Mouse (Mus musculus) regulatory T cell (primary cell): ENCODE measurements around the gene Ap4s1.
"Not testable (repeated sequence)": the region's sequence is repeated elsewhere in the genome, so short reads cannot be mapped to it uniquely, and the experiment has no call there.

Experiments used
- in situ Hi-C: fragments of 300-600 bp; cut with MboI, MseI; formaldehyde crosslinking; loops from one replicate; pipeline ENCODE4 v1.15.1; 2025; ENCODE audit warnings: high pct_unique_total_duplicates

Ap4s1 gene

DNA sequence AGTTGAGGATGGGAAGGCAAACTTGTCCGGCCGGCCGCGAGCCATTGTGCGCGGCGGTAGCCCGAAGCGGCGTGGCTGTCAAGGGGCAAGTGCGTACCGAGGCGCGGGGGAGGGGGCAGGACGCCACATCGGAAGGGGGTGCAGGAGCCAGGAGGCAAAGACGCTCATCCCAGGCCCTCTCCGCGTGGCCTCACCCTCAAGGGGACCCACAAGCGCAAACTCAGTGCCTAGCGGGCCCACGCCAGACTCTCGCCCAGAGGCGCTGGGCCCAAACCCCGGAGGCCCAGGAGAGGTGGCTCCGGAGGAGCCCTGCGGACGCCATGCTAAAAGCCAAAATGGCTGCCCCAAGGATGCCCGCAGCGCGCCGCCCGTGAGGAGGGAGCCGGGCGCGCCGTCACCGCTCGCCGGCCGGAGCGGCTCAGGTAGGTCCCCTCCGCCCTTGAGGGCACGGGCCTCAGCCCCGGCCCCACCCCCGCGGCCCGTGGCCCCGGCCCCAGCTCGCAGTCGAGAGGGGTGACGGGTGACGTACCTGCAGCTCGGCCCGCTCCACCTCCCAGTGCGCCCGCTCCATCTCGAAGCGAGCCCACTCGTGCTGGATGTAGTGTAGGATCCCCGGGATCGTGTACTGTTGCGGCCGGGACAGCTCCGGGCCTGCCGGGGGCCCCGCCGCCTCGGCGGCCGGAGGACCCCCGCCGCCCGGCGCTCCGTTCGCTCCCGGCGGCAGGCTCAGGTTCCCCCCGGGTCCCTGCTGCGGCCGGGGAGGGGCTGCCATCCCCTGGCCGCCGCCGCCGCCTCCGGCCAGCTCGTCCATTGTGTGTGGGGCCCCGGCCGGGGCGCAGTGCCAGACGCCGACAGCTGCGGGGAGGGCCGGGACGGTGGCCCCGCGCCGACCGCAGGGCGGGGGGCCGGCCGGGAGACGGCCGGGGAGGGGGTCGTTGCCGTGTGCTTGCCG, at the start of gene Ap4s1:
Gene Ap4s1 (plus strand): TSS at position 141 of the 952 bp plus-strand sequence.
- in situ Hi-C loops, result no loop called here

DNA sequence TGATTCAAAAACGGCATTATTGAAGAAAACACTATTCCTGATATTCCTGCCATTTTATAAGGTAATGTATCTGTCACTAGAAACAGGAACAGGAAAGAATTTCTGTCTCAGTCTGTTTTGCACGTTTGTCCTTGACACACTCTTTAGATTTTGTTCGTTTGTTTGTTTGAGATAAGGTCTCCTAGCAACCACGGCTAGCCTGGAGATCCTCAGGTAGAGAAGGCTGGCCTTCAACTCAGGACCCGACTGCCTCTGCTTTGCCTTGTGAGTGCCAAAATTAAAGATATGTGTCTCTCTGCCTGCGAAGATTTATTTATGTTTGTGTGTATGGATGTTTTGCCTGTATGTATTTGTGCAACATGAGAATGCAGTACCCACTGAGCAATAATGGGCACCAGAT, 49.0 kb upstream of the Ap4s1 start:
- in situ Hi-C loops, result no loop called here

DNA sequence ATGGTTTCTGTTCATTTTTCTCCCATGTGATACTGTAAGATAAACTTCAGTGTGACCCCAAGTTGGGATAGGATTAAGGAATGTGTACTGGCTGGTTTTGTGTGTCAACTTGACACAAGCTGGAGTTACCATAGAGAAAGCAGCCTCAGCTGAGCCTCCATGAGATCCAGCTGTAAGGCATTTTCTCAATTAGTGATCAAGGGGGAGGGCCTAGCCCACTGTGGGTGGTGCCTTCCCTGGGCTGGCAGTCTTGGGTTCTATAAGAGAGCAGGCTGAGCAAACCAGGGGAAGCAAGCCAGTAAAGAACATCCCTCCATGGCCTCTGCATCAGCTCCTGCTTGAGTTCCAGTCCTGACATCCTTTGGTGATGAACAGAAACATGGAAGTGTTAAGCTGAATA, 41.4 kb upstream of the Ap4s1 start:
- in situ Hi-C loops, result not testable (repeated sequence)

DNA sequence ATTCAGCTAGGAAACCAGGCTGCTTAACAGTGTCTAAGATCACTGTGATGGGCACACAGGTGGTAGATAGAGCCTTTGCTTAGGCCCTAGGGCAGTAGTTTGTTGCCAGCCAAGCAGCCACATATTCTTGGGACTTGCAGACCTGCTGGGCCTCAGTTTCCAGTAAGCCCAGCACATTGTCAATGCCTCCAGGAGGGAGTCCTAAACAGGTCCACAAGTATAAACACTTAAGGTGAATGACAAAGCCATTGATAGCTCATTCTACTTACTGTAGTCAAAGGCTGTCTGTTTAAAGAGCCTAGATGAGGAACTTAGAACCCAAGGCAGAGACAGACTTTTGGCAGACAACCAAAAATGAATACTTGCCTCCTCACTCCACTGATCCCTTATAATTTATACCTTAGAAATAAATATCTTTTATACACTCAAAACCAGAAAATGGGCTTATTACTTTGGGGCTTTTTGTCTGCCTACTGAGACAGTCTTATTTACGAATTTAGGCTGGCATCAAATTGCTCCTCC, 34.8 kb upstream of the Ap4s1 start:
- in situ Hi-C loops, result no loop called here

DNA sequence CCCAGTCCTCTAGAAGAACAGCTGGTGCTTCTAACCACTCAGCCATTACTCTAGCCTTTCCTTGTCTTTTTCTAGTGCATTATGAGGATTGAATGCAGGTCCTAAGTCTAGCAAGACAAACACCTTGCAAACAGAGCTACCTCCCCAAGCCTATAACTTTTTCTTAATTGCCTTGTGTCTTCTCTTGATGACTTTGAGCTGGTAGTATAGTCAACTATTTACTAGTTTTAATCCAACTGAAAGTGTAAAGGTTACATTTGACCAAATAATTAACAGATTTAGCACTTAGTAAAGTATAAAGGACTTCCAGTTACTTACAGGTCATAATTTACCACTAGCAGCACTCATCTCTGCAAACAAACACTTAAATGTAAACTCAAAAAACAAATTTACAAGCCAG, 27.8 kb upstream of the Ap4s1 start:
- in situ Hi-C loops, result no loop called here

DNA sequence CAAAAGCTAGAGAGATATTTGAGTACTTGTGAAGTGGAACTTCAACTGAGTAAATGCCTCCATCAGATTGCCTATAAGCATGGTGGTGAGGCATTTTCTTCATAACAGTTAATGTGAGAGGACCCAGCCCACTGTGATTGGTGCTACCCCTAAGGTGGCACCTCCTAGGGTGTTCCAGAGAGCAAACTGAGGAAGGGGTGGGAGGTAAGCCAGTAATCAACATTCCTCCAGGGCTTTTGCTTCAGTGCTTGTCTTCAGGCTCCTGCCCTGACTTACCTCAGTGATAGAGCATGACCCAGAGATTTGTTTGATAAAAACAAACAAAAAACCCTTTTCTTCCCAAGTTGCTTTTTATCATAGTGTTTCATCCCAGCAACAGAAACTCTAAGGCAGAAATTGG, 26.9 kb upstream of the Ap4s1 start:
- in situ Hi-C loops, result no loop called here

DNA sequence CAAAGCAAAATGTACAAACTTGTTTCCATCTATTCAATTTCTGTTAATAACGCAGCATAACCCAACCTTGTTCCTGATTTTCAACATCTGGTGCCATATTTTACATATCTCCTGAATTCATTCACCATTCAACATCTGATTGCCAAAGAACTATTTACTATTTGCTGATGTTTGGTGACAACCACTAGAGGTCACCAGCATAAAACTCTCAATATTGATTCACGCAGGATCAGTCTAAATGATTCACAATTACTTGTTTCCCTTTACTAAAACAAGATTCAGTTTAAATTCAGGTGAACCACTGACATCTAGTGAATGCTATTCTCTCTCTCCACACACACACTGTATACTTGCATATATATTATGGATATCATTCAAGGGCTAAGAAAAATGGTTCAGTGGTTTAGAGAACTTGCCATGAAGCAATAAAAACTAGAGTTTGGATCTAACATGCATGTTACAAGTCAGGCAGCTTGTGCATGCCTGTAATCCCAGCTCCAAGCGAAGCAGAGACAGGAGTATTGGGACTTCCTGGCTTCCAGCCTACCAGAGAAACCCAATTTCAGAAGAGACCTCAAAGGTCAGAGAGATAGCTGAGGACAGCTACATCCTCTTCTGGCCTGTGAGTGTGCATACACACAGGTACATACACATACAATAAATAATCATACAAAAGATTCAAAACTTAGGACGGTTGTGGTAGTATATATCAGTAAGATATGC, 24.0 kb upstream of the Ap4s1 start:
- in situ Hi-C loops, result loop anchor here (5.0 kb wide), 1 partner anchor 75 kb away; no protein-coding TSS in a partner anchor

DNA sequence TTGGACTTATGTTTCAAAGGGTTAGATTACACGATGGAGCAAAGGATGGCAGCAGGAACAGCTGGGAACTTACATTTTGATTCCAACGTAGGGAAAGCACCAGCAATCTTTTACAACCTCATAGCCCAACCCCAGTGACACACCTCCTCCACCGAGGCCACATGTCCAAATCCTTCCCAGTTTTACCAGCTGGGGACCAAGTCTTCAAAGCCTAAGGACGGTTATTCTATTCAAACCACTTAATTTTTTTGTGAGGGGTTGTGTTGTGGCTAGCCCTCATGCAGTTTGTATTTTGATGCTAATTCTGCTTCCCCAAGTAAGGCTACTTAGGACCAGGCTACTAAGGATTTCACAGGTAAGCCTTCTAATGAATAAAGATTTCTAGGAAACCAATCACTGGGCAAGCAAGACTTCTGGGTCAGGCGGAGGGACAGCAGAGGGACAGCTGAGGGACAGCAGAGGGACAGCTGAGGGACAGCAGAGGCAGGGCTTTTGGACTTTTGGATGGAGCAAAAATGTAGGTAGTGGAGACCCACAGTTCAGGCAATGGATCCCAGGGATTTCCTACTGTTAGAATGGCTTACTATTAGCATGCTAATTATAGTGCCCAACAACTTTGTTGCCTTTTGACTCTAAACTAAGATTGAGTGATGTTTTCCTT, 19.5 kb upstream of the Ap4s1 start:
- in situ Hi-C loops, result no loop called here

DNA sequence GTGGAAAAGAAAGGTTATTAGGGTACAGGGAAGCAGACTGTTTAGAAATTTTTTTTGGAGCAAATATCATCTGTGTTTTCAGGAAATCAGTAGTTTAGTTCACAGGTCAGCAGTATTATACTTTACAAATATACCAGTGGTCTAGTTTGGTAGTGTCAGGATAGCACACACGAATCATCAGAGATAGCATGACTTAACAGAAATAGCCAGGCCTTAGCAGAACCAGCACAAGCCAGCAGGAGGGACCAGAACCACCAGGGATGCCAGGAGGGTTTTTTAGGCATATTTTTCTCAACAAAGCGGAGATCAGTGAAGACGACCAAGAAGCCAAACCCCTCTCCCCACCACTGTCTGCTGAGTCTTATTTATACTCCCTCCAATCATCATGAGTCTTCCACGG, 17.6 kb upstream of the Ap4s1 start:
- in situ Hi-C loops, result no loop called here

DNA sequence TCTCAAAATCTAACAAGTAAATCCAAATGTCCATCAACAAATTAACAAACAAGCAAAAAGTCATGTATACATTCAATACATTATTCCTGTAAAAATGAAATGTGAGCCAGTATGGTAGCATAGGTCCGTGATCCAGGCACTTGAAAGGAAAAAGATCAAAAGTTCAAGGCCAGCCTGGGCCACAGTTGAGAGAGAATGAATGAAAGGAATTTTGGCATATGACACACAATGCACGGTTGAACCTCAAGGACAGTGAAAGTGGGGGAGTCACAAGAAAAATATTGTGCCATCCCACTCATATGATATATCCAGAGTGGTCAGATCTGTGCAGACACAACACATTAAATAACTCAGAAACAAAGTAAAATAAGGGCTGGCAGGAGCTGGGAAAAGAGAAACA, 14.4 kb upstream of the Ap4s1 start:
- in situ Hi-C loops, result no loop called here

DNA sequence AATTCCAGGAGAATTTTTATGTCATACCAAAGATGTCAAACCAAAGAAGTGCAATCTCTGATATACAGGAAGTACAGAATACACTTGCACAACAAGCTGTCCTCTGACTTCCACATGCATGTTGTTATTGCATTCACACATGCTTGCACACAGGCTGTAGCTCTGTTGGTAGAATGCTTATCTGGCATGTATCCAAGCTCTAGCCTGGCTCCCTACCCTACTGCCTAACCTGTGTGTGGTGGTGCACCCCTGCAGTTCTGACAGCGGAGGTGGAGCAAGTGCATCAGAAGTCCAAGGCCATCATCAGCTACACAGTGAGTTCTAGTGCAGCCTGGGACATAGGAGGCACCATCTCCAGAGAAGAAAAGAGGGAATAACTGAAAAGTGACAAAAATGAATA, 12.0 kb upstream of the Ap4s1 start:
- in situ Hi-C loops, result no loop called here

DNA sequence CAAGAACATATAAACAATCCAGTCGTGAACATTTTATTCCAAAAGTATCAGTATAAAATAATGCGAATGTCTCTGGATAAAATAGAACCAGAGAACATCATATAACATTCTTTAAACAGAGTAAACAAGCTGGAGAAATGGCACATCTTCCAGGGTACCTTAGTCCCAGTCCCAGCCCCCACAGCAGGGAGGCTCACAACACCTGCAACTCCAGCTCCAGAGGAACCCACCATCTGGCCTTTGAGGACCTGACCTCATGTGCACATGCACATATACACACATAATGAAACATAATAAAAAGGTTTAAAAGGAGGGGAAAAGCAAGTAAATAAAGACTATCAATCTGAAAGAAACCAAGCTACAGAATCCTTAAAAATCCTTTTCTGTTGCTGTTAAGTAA, 2.3 kb upstream of the Ap4s1 start:
- in situ Hi-C loops, result loop anchor here (10.0 kb wide), 1 partner anchor 316 kb away; the partner anchor contains the start of gene Dtd2

DNA sequence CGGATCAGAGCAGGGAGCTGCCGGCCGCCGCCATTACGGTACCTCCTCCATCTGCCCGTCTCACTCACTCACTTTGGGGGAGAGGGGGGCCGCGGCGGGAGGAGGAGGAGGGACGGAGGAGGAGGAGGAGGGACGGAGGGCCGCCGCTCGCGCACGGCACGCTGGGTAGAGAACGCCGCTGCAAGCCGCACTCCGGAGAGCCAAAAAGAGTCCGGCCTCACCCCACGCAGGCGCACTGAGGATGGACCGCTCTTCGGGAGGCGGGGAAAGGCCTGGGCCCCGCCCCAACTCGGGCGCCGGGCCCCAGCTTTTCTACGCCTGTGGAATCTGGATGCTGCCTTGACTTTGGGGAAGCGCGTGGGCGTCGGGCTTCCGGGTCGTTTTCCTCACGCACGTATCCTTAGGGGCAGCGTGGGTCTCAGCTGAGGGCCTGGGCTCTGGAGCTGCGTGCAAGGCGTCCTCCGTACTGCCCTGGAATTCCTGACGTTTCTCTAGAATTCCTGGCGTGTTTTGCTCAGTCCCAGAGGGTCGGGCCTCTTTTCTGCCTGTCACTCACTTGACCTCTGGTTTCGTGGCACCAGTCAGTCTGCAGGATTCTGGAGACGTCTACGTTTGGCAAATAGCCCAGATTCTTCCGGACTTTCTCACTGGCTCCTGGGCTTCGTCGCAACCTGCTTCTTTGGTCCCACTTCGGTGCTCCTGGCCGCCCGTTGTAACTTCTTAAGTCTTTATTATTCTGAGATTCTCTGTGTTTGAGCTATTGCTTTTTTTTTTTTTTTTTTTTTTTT, 1.2 kb downstream of the Ap4s1 start, which contains the start of gene Strn3:
Gene Strn3 (minus strand): TSS at position 53 of the 788 bp plus-strand sequence.
- in situ Hi-C loops, result no loop called here

DNA sequence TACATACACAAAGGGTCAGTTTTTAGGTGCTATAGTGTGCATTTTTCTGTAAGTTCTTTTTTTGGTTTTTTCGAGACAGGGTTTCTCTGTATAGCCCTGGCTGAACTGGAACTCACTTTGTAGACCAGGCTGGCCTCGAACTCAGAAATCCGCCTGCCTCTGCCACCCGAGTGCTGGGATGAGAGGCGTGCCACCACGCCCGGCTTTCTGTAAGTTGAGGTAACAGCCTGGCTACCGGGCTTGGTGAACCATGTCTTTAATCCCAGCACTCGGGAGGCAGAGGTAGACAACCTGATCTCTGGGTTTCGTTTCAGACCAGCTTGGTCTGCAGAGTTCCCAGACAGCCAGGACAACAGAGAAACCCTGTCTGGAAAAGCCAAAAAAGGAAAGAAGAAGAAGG, 2.0 kb downstream of the Ap4s1 start:
- in situ Hi-C loops, result not testable (repeated sequence)

DNA sequence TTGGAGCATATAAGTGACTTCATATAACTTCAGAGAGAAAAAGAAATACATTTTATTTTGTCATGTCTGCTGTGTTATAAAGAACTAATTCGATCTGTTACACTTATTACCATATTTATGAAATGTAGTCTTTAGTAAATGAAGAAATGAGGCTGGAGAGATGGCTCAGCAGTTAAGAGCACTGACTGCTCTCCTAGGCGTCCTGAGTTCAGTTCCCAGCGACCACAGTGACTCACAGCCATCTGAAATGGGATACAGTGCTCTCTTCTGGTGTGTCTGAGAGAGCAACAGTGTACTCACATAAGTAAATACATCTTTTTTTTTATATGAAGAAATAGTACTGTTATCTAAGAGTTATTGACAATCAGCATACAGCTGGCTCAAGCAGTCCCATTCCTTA, 2.6 kb downstream of the Ap4s1 start:
- in situ Hi-C loops, result no loop called here

DNA sequence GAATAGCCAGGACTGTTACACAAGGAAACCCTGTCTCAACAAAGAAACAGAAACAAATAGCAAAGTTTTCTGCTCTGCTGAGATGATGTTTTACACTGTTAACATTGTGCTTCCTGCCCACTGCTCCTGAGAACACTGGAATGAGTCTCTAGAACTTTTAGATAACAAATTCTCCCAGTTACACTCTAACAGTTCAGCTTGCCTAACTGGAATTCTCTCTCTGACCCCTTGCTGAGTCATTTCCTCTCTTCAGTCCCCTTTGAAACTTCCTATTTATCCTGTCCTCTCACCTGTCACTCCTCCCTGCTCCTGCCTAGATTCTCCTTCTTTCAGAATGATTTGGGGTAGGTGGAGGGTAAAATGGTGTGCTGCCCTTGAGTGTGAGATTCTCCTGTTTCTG, 3.3 kb downstream of the Ap4s1 start:
- in situ Hi-C loops, result no loop called here

DNA sequence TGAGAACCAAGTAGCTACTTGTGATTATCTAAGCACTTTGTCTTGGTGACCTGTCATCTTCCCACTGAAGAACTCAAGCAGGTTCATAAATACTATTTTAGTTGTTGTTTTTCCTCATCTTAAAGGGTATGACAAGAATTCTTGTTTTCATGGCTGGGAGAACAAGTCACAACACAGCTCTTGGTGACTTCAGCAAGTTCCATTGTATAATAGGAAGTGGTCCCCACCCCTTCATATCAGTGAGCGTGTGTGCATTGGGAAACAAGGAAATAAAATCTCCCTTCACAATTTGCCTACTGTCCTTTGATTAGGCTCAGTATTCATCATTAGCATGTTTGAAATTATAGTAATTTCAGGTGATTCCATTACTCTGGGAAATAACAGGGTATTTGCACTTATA, 4.1 kb downstream of the Ap4s1 start:
- in situ Hi-C loops, result no loop called here

DNA sequence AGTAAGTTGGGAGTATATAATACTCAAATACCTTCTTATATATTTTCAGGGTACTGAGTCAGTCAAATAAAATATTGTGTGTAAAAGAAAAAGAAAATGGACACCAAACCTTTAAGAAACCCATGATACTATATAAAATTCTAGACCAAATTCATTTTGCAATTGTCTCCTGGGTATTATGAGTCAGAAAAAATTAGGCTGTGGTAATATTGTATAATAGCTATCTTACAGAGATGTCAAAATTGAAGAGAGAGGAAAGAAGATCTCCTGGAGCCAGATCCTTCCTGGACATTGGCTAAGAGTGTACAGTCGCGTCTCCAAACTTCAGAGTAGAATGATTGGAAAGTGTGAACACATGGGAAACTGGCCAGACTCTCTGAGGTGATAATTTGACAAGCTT, 5.3 kb downstream of the Ap4s1 start:
- in situ Hi-C loops, result no loop called here

DNA sequence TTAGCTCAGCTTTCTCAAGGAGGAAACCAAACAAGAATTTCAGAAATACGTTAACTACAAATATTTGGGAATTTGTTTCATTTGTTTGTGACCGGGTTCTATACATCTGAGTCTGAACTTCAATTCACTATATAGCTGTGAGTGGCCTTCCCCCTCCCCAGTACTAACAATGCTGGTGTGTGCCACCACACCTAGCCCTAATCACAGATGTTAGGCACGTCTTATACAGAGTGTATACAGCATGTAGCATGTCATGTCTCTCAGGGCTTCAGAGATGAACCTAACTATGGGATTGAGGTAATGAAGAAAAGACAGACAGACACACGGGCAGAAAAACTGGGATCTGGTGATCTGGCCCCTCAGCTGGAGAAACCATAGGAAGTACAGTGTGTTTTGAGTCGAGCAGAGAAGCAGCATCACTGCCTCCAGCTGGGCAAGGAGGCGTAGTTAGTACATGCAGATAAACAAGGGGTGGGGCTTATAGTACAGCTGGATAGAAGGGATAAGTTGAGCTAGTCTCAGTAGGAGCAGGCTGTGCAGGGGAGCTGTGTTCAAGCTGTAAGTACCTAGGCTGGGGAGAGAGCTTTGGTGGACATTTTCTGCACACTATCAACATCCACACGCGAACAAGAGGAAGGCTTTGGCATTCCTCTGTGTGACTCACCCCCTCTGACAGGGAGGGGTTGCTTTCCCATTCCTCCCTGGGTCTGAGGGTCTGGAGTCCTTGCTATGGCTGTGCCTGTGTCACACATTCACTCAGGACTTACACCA, 9.0 kb downstream of the Ap4s1 start:
- in situ Hi-C loops, result no loop called here

DNA sequence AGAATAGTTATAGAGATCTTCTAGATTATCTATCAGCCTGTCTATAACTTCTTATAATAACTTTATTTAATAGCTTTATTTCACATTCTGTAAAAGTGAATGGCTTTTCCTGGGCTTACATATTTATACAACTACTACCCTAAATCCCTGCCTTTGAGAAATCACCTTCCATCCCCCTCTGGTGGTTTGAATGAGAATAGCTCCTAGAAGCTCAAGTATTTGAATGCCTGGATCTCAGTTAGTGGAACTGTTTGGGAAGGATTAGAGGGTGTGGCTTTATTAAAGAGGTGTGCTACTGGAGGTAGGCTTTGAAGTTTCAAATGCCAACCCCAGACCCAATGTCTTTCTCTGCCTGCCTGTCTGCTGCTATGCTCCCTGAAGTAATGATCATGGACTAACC, 10.9 kb downstream of the Ap4s1 start:
- in situ Hi-C loops, result no loop called here
